Mouse (Mus musculus): Measurements from ENCODE around the gene Rpl36a.

- TF ChIP-seq POLR2A (IDR thresholded peaks at IDR 0.05; ENCODE audit: low read depth, low read length) (no peak), CTCF (conservative IDR thresholded peaks at IDR 0.05; ENCODE audit: insufficient read depth, insufficient read length, low read depth, low read length) (no peak)
Measured at GRCm38 (mm10) chrX:134635860-134636259, 50.4 kb downstream of the Rpl36a start.

All from kidney, adult 2 months (tissue).